Mouse (Mus musculus): Measurements from ENCODE around the gene Cers1. TPM values are rescaled to one million over a fixed set of nuclear protein-coding genes. Genes with fewer than 3 reads are reported as not detected.

The Cers1 gene
- polyA plus RNA-seq, 1 experiment from 2014 or later: 2.0 TPM

- DNase-seq (ENCODE audit: low spot score) (no peak), ATAC-seq (ENCODE audit: low FRiP score, low TSS enrichment) (no peak)
- Histone ChIP-seq H3K27ac (replicated peaks) (no peak overlapping the region), H3K9ac (ENCODE audit: low read length) (no peak overlapping the region), H3K4me3 (ENCODE audit: low read depth, low read length) (no peak overlapping the region), H3K36me3 (ENCODE audit: control insufficient read depth, insufficient read depth, low read length) (no peaks in the 10 kb centered on the region), H3K9me3 (ENCODE audit: control insufficient read depth, low read length) (no peaks in the 10 kb centered on the region), H3K27me3 (ENCODE audit: control insufficient read depth, insufficient read depth, low read length) (no peaks in the 10 kb centered on the region), H3K4me1 (replicated peaks; ENCODE audit: control insufficient read depth, insufficient read depth) (peaks cover 11% of the 10 kb centered on the region; the same call in 1 of the 2 replicates), H3K4me2 (replicated peaks; ENCODE audit: low read depth) (no peak overlapping the region)
- TF ChIP-seq CTCF (IDR thresholded peaks at IDR 0.05; ENCODE audit: low read depth): no peak
- 90% methylated on average over 1 of the region's 1 CpGs for WGBS
Measured at GRCm38 (mm10) chr8:70356111-70356510, 40.5 kb downstream of the Cers1 start.

GRCm38 (mm10) chr8:70359411-70359810 is 43.8 kb downstream of the Cers1 start:
- 37% methylated on average over 3 of the region's 3 CpGs for WGBS
- no peak overlapping the region for H3K27ac ChIP-seq (replicated peaks)
- no peak overlapping the region for H3K4me2 ChIP-seq (replicated peaks; ENCODE audit: low read depth)
- H3K27me3 ChIP-seq (ENCODE audit: control insufficient read depth, insufficient read depth, low read length): no peaks in the 10 kb centered on the region
- ATAC-seq (ENCODE audit: low FRiP score, low TSS enrichment): no peak
- no peak overlapping the region for H3K4me3 ChIP-seq (ENCODE audit: low read depth, low read length)
- no peaks in the 10 kb centered on the region for H3K36me3 ChIP-seq (ENCODE audit: control insufficient read depth, insufficient read depth, low read length)
- DNase-seq (ENCODE audit: low spot score): no peak
- TF ChIP-seq CTCF (IDR thresholded peaks at IDR 0.05; ENCODE audit: low read depth): no peak
- no peaks in the 10 kb centered on the region for H3K4me1 ChIP-seq (replicated peaks; ENCODE audit: control insufficient read depth, insufficient read depth)
- H3K9me3 ChIP-seq (ENCODE audit: control insufficient read depth, low read length): no peaks in the 10 kb centered on the region
- H3K9ac ChIP-seq (ENCODE audit: low read length): no peak overlapping the region

GRCm38 (mm10) chr8:70360769-70361168 is 45.2 kb downstream of the Cers1 start:
- no peaks in the 10 kb centered on the region for H3K27me3 ChIP-seq (ENCODE audit: control insufficient read depth, insufficient read depth, low read length)
- WGBS: 49% methylated on average over 4 of the region's 4 CpGs
- peak; percentile 66 for TF ChIP-seq CTCF (IDR thresholded peaks at IDR 0.05; ENCODE audit: low read depth)
- TF ChIP-seq EP300 (optimal IDR thresholded peaks at IDR 0.05): no peak
- no peak overlapping the region for H3K9ac ChIP-seq (ENCODE audit: low read length)
- ATAC-seq (ENCODE audit: low FRiP score, low TSS enrichment) (no peak), DNase-seq (ENCODE audit: low spot score) (peak; percentile 44)
- H3K4me2 ChIP-seq (replicated peaks; ENCODE audit: low read depth): no peak overlapping the region
- H3K27ac ChIP-seq (replicated peaks): no peak overlapping the region
- H3K4me1 ChIP-seq (replicated peaks; ENCODE audit: control insufficient read depth, insufficient read depth): no peaks in the 10 kb centered on the region
- H3K4me3 ChIP-seq (ENCODE audit: low read depth, low read length): no peak overlapping the region
- no peaks in the 10 kb centered on the region for H3K9me3 ChIP-seq (ENCODE audit: control insufficient read depth, low read length)
- no peaks in the 10 kb centered on the region for H3K36me3 ChIP-seq (ENCODE audit: control insufficient read depth, insufficient read depth, low read length)

DNA sequence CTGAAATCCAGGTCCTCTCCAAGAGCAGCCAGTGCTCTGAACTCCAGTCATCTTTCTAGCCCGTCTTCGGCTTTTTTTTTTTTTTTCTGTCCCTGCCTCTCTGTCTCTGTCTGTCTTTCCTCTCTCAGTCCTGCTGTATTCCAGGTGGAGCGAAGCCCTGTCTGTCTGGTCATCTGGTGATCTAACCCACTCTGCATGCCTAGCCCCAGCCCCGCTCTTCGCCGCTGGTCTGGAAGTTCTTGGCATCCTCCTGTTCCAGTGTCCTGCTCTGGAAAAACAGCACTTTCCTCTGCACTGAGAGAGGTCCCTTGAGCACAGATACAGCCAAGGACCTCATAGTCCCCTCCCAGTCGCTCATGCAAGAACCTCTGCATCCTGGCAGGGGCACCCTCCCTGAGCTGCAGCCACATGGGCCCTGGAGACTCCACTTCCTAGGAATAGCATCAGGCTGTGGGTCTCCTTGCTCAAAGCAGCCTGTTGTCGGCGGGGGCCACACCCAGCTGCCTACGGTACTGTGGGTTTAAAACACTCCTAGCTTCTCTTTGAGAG is 46.0 kb downstream of the Cers1 start:
- H3K9ac ChIP-seq (ENCODE audit: low read length): no peak overlapping the region
- no peaks in the 10 kb centered on the region for H3K27me3 ChIP-seq (ENCODE audit: control insufficient read depth, insufficient read depth, low read length)
- H3K4me3 ChIP-seq (ENCODE audit: low read depth, low read length): no peak overlapping the region
- H3K27ac ChIP-seq (replicated peaks): no peak overlapping the region
- 70% methylated on average over 10 of the region's 10 CpGs for WGBS
- H3K4me1 ChIP-seq (replicated peaks; ENCODE audit: control insufficient read depth, insufficient read depth): no peaks in the 10 kb centered on the region
- no peaks in the 10 kb centered on the region for H3K36me3 ChIP-seq (ENCODE audit: control insufficient read depth, insufficient read depth, low read length)
- DNase-seq (ENCODE audit: low spot score): no peak
- no peak for TF ChIP-seq CTCF (IDR thresholded peaks at IDR 0.05; ENCODE audit: low read depth)
- TF ChIP-seq EP300 (optimal IDR thresholded peaks at IDR 0.05): no peak
- no peak overlapping the region for H3K4me2 ChIP-seq (replicated peaks; ENCODE audit: low read depth)
- ATAC-seq (ENCODE audit: low FRiP score, low TSS enrichment): no peak
- no peaks in the 10 kb centered on the region for H3K9me3 ChIP-seq (ENCODE audit: control insufficient read depth, low read length)

DNA sequence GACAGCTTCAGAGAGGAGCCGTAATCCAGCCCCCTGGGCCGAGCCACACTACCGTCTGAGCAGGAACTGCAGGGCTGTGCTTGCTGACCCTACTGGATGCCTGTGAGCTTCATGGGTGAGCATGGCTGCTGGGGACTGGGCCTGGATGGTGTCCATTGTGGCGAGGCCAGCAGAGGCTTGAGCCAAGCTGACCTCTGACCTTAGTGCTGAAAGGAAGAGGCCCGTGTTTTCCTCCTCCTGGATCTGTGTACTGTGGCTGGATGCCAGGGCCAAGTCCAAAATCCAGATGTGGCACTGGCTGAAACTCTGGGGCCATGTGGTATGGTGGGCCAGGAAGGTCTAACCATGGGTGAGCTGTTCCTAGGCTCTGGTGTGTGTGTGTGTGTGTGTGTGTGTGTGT is 48.5 kb downstream of the Cers1 start:
- DNase-seq (ENCODE audit: low spot score): peak; percentile 43
- ATAC-seq (ENCODE audit: low FRiP score, low TSS enrichment): peak; percentile 40
- H3K4me2 ChIP-seq (replicated peaks; ENCODE audit: low read depth): no peak overlapping the region
- TF ChIP-seq CTCF (IDR thresholded peaks at IDR 0.05; ENCODE audit: low read depth) (no peak), EP300 (optimal IDR thresholded peaks at IDR 0.05) (no peak)
- no peak overlapping the region for H3K27ac ChIP-seq (replicated peaks)
- no peak overlapping the region for H3K4me3 ChIP-seq (ENCODE audit: low read depth, low read length)
- no peaks in the 10 kb centered on the region for H3K27me3 ChIP-seq (ENCODE audit: control insufficient read depth, insufficient read depth, low read length)
- H3K4me1 ChIP-seq (replicated peaks; ENCODE audit: control insufficient read depth, insufficient read depth): no peaks in the 10 kb centered on the region
- H3K9me3 ChIP-seq (ENCODE audit: control insufficient read depth, low read length): no peaks in the 10 kb centered on the region
- H3K9ac ChIP-seq (ENCODE audit: low read length): no peak overlapping the region
- H3K36me3 ChIP-seq (ENCODE audit: control insufficient read depth, insufficient read depth, low read length): no peaks in the 10 kb centered on the region
- 47% methylated on average over 5 of the region's 5 CpGs for WGBS

- Histone ChIP-seq H3K4me3 (ENCODE audit: low read depth, low read length) (no peak overlapping the region), H3K4me2 (replicated peaks; ENCODE audit: low read depth) (no peak overlapping the region), H3K36me3 (ENCODE audit: control insufficient read depth, insufficient read depth, low read length) (no peaks in the 10 kb centered on the region), H3K9ac (ENCODE audit: low read length) (no peak overlapping the region), H3K4me1 (replicated peaks; ENCODE audit: control insufficient read depth, insufficient read depth) (no peaks in the 10 kb centered on the region), H3K27ac (replicated peaks) (no peak overlapping the region), H3K9me3 (ENCODE audit: control insufficient read depth, low read length) (no peaks in the 10 kb centered on the region), H3K27me3 (ENCODE audit: control insufficient read depth, insufficient read depth, low read length) (no peaks in the 10 kb centered on the region)
- 48% methylated on average over 5 of the region's 5 CpGs for WGBS
- TF ChIP-seq EP300 (optimal IDR thresholded peaks at IDR 0.05) (no peak), CTCF (IDR thresholded peaks at IDR 0.05; ENCODE audit: low read depth) (no peak)
- DNase-seq (ENCODE audit: low spot score): peak; percentile 39
- peak; percentile 69; the same call in 1 of the 2 replicates for ATAC-seq (ENCODE audit: low FRiP score, low TSS enrichment)
Measured at GRCm38 (mm10) chr8:70366588-70366987, 51.0 kb downstream of the Cers1 start.

Data from stomach, postnatal 0 days (tissue).